Mouse (Mus musculus): ENCODE data around the gene Dact3. TPM values are rescaled to one million over a fixed set of nuclear protein-coding genes. Genes with fewer than 3 reads are reported as not detected.

The Dact3 gene
- total RNA-seq, 1 experiment: 4.5 TPM

- Histone ChIP-seq H3K9ac (ENCODE audit: insufficient read depth, low read depth, low read length, poor library complexity, severe bottlenecking) (no peak overlapping the region), H3K27ac (ENCODE audit: insufficient read depth, low read depth, low read length, poor library complexity, severe bottlenecking) (no peak overlapping the region), H3K4me1 (ENCODE audit: control insufficient read depth in 2 of 2, insufficient read depth in 2 of 2, low read length in 2 of 2, poor library complexity in 1 of 2) (peaks cover 3 to 20% of the 10 kb centered on the region in 2 experiments; a peak in 3 of 4 replicates), H3K4me3 (ENCODE audit: insufficient read depth in 1 of 2, low read depth in 1 of 2, low read length in 2 of 2, poor library complexity in 1 of 2, severe bottlenecking in 1 of 2) (no peak overlapping the region), H3K9me3 (ENCODE audit: control insufficient read depth, insufficient read depth, low read depth, low read length) (no peaks in the 10 kb centered on the region), H3K36me3 (ENCODE audit: control insufficient read depth, insufficient read depth, low read length, poor library complexity, severe bottlenecking) (peaks cover 13% of the 10 kb centered on the region)
- TF ChIP-seq HCFC1 (IDR thresholded peaks at IDR 0.05; ENCODE audit: borderline replicate concordance, insufficient read depth, low read length) (no peak), MAFK (IDR thresholded peaks at IDR 0.05; ENCODE audit: insufficient read depth, low read depth, low read length) (no peak), CHD2 (IDR thresholded peaks at IDR 0.05; ENCODE audit: low read depth, low read length) (no peak), ZC3H11A (IDR thresholded peaks at IDR 0.05; ENCODE audit: borderline replicate concordance, low read depth, low read length) (no peak), ZNF384 (IDR thresholded peaks at IDR 0.05; ENCODE audit: low read depth, low read length) (no peak)
- no peak for DNase-seq (ENCODE audit: low read depth, low spot score)
- in situ Hi-C loops (cut with MboI; ENCODE audit: low sequenced_read_pairs in 2 of 2, unreplicated experiment in 2 of 2): no loop called here
Measured at GRCm38 (mm10) chr7:16844696-16845071, 30.4 kb upstream of the Dact3 start.

- in situ Hi-C loops (cut with MboI; ENCODE audit: low sequenced_read_pairs in 2 of 2, unreplicated experiment in 2 of 2): no loop called here
- H3K9ac ChIP-seq (ENCODE audit: insufficient read depth, low read depth, low read length, poor library complexity, severe bottlenecking): peak overlapping the region; percentile 12; the same call in 1 of the 2 replicates
- no peak for DNase-seq (ENCODE audit: low read depth, low spot score)
- H3K36me3 ChIP-seq (ENCODE audit: control insufficient read depth, insufficient read depth, low read length, poor library complexity, severe bottlenecking): peaks cover 8% of the 10 kb centered on the region
- H3K4me3 ChIP-seq (ENCODE audit: insufficient read depth in 1 of 2, low read depth in 1 of 2, low read length in 2 of 2, poor library complexity in 1 of 2, severe bottlenecking in 1 of 2): peak overlapping the region; percentile 45 to 54; a peak in 3 of 4 replicates
- no peak overlapping the region for H3K27ac ChIP-seq (ENCODE audit: insufficient read depth, low read depth, low read length, poor library complexity, severe bottlenecking)
- no peaks in the 10 kb centered on the region for H3K9me3 ChIP-seq (ENCODE audit: control insufficient read depth, insufficient read depth, low read depth, low read length)
- TF ChIP-seq CHD2 (IDR thresholded peaks at IDR 0.05; ENCODE audit: low read depth, low read length) (no peak), HCFC1 (IDR thresholded peaks at IDR 0.05; ENCODE audit: borderline replicate concordance, insufficient read depth, low read length) (no peak), MAFK (IDR thresholded peaks at IDR 0.05; ENCODE audit: insufficient read depth, low read depth, low read length) (no peak), ZC3H11A (IDR thresholded peaks at IDR 0.05; ENCODE audit: borderline replicate concordance, low read depth, low read length) (no peak), ZNF384 (IDR thresholded peaks at IDR 0.05; ENCODE audit: low read depth, low read length) (no peak)
- peaks cover 3 to 20% of the 10 kb centered on the region in 2 experiments; a peak in 3 of 4 replicates for H3K4me1 ChIP-seq (ENCODE audit: control insufficient read depth in 2 of 2, insufficient read depth in 2 of 2, low read length in 2 of 2, poor library complexity in 1 of 2)
Measured at GRCm38 (mm10) chr7:16845072-16845819, 29.9 kb upstream of the Dact3 start.

- no peak for DNase-seq (ENCODE audit: low read depth, low spot score)
- Histone ChIP-seq H3K4me3 (ENCODE audit: insufficient read depth in 1 of 2, low read depth in 1 of 2, low read length in 2 of 2, poor library complexity in 1 of 2, severe bottlenecking in 1 of 2) (peak overlapping the region; percentile 45 to 54; a peak in 2 of 4 replicates), H3K9ac (ENCODE audit: insufficient read depth, low read depth, low read length, poor library complexity, severe bottlenecking) (peak overlapping the region; percentile 12; the same call in 1 of the 2 replicates), H3K4me1 (ENCODE audit: control insufficient read depth in 2 of 2, insufficient read depth in 2 of 2, low read length in 2 of 2, poor library complexity in 1 of 2) (peaks cover 3 to 20% of the 10 kb centered on the region in 2 experiments; a peak in 3 of 4 replicates), H3K9me3 (ENCODE audit: control insufficient read depth, insufficient read depth, low read depth, low read length) (no peaks in the 10 kb centered on the region), H3K36me3 (ENCODE audit: control insufficient read depth, insufficient read depth, low read length, poor library complexity, severe bottlenecking) (peaks cover 4% of the 10 kb centered on the region; the same call in 1 of the 2 replicates), H3K27ac (ENCODE audit: insufficient read depth, low read depth, low read length, poor library complexity, severe bottlenecking) (no peak overlapping the region)
- TF ChIP-seq MAFK (IDR thresholded peaks at IDR 0.05; ENCODE audit: insufficient read depth, low read depth, low read length): no peak
- TF ChIP-seq CHD2 (IDR thresholded peaks at IDR 0.05; ENCODE audit: low read depth, low read length): no peak
- no peak for TF ChIP-seq HCFC1 (IDR thresholded peaks at IDR 0.05; ENCODE audit: borderline replicate concordance, insufficient read depth, low read length)
- TF ChIP-seq ZC3H11A (IDR thresholded peaks at IDR 0.05; ENCODE audit: borderline replicate concordance, low read depth, low read length): no peak
- TF ChIP-seq ZNF384 (IDR thresholded peaks at IDR 0.05; ENCODE audit: low read depth, low read length): no peak
- in situ Hi-C loops (cut with MboI; ENCODE audit: low sequenced_read_pairs in 2 of 2, unreplicated experiment in 2 of 2): no loop called here
Measured at GRCm38 (mm10) chr7:16845820-16846167, 29.3 kb upstream of the Dact3 start.

GRCm38 (mm10) chr7:16846775-16847174, 28.3 kb upstream of the Dact3 start:
- H3K27ac ChIP-seq (ENCODE audit: insufficient read depth, low read depth, low read length, poor library complexity, severe bottlenecking): no peak overlapping the region
- DNase-seq (ENCODE audit: low read depth, low spot score): no peak
- no peak overlapping the region for H3K4me3 ChIP-seq (ENCODE audit: insufficient read depth in 1 of 2, low read depth in 1 of 2, low read length in 2 of 2, poor library complexity in 1 of 2, severe bottlenecking in 1 of 2)
- no peaks in the 10 kb centered on the region for H3K9me3 ChIP-seq (ENCODE audit: control insufficient read depth, insufficient read depth, low read depth, low read length)
- H3K9ac ChIP-seq (ENCODE audit: insufficient read depth, low read depth, low read length, poor library complexity, severe bottlenecking): no peak overlapping the region
- TF ChIP-seq CHD2 (IDR thresholded peaks at IDR 0.05; ENCODE audit: low read depth, low read length) (no peak), MAFK (IDR thresholded peaks at IDR 0.05; ENCODE audit: insufficient read depth, low read depth, low read length) (no peak), ZC3H11A (IDR thresholded peaks at IDR 0.05; ENCODE audit: borderline replicate concordance, low read depth, low read length) (no peak)
- no peaks in the 10 kb centered on the region; the same call in 1 of the 2 replicates for H3K36me3 ChIP-seq (ENCODE audit: control insufficient read depth, insufficient read depth, low read length, poor library complexity, severe bottlenecking)
- H3K4me1 ChIP-seq (ENCODE audit: control insufficient read depth in 2 of 2, insufficient read depth in 2 of 2, low read length in 2 of 2, poor library complexity in 1 of 2): peaks cover 3 to 14% of the 10 kb centered on the region in 2 experiments; a peak in 3 of 4 replicates
- in situ Hi-C loops (cut with MboI; ENCODE audit: low sequenced_read_pairs in 2 of 2, unreplicated experiment in 2 of 2): no loop called here
